In the genomic region with DNA sequence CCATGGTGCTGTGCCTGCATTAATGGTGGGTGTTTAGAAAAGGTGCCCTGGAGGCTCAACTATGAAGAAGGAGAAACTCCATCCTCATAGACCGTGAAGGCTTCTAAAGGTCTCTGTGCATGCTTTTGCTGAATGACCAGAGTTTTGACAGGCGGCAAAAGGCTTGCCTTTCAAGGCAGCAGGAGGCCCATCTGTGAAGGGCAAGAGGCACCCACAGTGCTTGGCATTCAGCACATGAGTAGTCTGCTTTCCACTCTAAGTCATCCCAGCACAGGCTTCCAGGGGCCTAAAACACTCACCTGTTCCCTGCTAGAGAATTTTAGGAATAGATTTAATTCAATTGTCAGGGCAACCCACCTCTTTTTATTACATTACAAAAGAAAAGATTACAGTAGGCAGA, we compare ENCODE assay signal across 28 mouse cellular contexts. TPM values are rescaled to one million over a fixed set of nuclear protein-coding genes. Genes with fewer than 3 reads are reported as not detected.
DNase-seq lines count a peak whose midpoint lies in the region; ATAC-seq and TF ChIP-seq lines count a peak whose summit lies in the region.
"Had no signal": no experiment of that assay in that cellular context is flagged by ENCODE, and none has a peak within 500 bp of the region (broad histone marks: within the 10 kb centered on the region; RNA-seq: fewer than 3 reads in every experiment).

No protein-coding gene starts in this region.

- no peak overlapping the region for H3K4me3 ChIP-seq in cerebellum, adult 2 months (replicated peaks; ENCODE audit: insufficient read depth, low read depth, low read length)
- H3K4me3 ChIP-seq in limb, embryonic 10.5 days: no peak overlapping the region
- H3K4me3 ChIP-seq: embryonic facial prominence, embryonic 10.5 days; embryonic facial prominence, embryonic 13.5 days; erythroblast, embryonic 14.5 days; forebrain, embryonic 12.5 days; forebrain, embryonic 15.5 days; heart, adult 2 months; hindbrain, embryonic 10.5 days; hindbrain, embryonic 13.5 days; intestine, embryonic 15.5 days had no signal

- no peaks in the 10 kb centered on the region for H3K9me3 ChIP-seq in limb, embryonic 10.5 days (replicated peaks)
- H3K9me3 ChIP-seq: embryonic facial prominence, embryonic 10.5 days; embryonic facial prominence, embryonic 13.5 days; forebrain, embryonic 12.5 days; forebrain, embryonic 15.5 days; G1E; hindbrain, embryonic 10.5 days; hindbrain, embryonic 13.5 days; intestine, embryonic 15.5 days had no signal

- no peak for TF ChIP-seq POLR2A in cerebellum, adult 2 months (IDR thresholded peaks at IDR 0.05; ENCODE audit: borderline replicate concordance, insufficient read depth, low read length)

- no peaks in the 10 kb centered on the region for H3K27me3 ChIP-seq in cerebellum, adult 2 months (ENCODE audit: control insufficient read depth, insufficient read depth, low read length)
- H3K27me3 ChIP-seq in limb, embryonic 10.5 days (ENCODE audit: low read depth, poor library complexity, severe bottlenecking): 0 out of 2 replicates have a peak, but pooled peaks cover 4% of the 10 kb centered on the region
- H3K27me3 ChIP-seq: CH12.LX; embryonic facial prominence, embryonic 13.5 days; intestine, embryonic 15.5 days; Patski had no signal

- ATAC-seq in cerebellum, adult (ENCODE audit: insufficient number of reproducible peaks, low FRiP score, low TSS enrichment): no peak
- ATAC-seq: forebrain, embryonic 15.5 days; intestine, embryonic 15.5 days had no signal

- no peaks in the 10 kb centered on the region for H3K36me3 ChIP-seq in limb, embryonic 10.5 days
- H3K36me3 ChIP-seq: embryonic facial prominence, embryonic 10.5 days; embryonic facial prominence, embryonic 13.5 days; forebrain, embryonic 12.5 days; forebrain, embryonic 15.5 days; G1E; hindbrain, embryonic 10.5 days; hindbrain, embryonic 13.5 days; intestine, embryonic 15.5 days had no signal

- no peak overlapping the region for H3K27ac ChIP-seq in cerebellum, adult 2 months (ENCODE audit: insufficient read depth, low read length)
- 0 out of 2 replicates have a peak overlapping the region, but pooled peaks have one; percentile 4 for H3K27ac ChIP-seq in limb, embryonic 10.5 days
- H3K27ac ChIP-seq: embryonic facial prominence, embryonic 10.5 days; embryonic facial prominence, embryonic 13.5 days; forebrain, embryonic 12.5 days; forebrain, embryonic 15.5 days; heart, adult 2 months; hindbrain, embryonic 10.5 days; hindbrain, embryonic 13.5 days; intestine, embryonic 15.5 days had no signal

- no peak for TF ChIP-seq CTCF in cerebellum, adult 2 months (IDR thresholded peaks at IDR 0.05; ENCODE audit: borderline replicate concordance, insufficient read depth, low read depth, low read length)

- peaks cover 12% of the 10 kb centered on the region for H3K4me1 ChIP-seq in cerebellum, adult 2 months (ENCODE audit: control insufficient read depth, insufficient read depth, low read length)
- H3K4me1 ChIP-seq in limb, embryonic 10.5 days: peaks cover 37% of the 10 kb centered on the region

- peak; percentile 46 to 65 for DNase-seq in cerebellum, adult 2 months
- no peak for DNase-seq in cerebellum, postnatal 4 days (ENCODE audit: low spot score in 2 of 2)
- DNase-seq in cerebellum, postnatal 10 days: peak; percentile 62 to 82
- DNase-seq in cerebellum, postnatal 14 days: peak; percentile 59 to 75
- DNase-seq in limb, embryonic 10.5 days (ENCODE audit: low spot score): no peak
- no peak for DNase-seq in heart, adult 9 months (ENCODE audit: low spot score in 2 of 2)
- DNase-seq: adrenal gland, postnatal 10 days; adrenal gland, postnatal 36 days; B cell, adult 2 months; embryo, embryonic 11 days; gastrocnemius, postnatal 36 days; heart, adult 2 months; kidney, adult 11 months; kidney, adult 8-10 months had no signal

- WGBS in cerebellum, adult 2 months: 20% methylated on average over 2 of the region's 2 CpGs
- 86% methylated on average over 2 of the region's 2 CpGs for WGBS in limb, embryonic 10.5 days

RNA-seq across cellular contexts. Expression of a gene that starts 17.3 kb away (rescaled TPM):
- polyA plus RNA-seq in cerebellum, adult 2 months (2012; rRNA removed): 0.08 and 0.13 TPM in 2 replicates
- polyA plus RNA-seq in limb, embryonic 10.5 days (2016; fragmentation: Nextera tagmentation; extraction: Ambion mirVana): not detected in 2 replicates
- polyA plus RNA-seq: embryonic facial prominence, embryonic 10.5 days; embryonic facial prominence, embryonic 13.5 days; erythroblast, embryonic 14.5 days; forebrain, embryonic 12.5 days; G1E; heart, embryonic 14.5 days; heart, postnatal 0 days; hindbrain, embryonic 13.5 days; Patski had no signal

Comparison
In these comparisons a context has a peak if more than half of its experiments do, and no peak if none do; other contexts are left out.
1. DNase-seq: peak in cerebellum, adult 2 months (2 of 2), cerebellum, postnatal 10 days (2 of 2) and cerebellum, postnatal 14 days (2 of 2); none in cerebellum, postnatal 4 days (0 of 2), limb, embryonic 10.5 days (single experiment) and heart, adult 9 months (0 of 2).